Mouse (Mus musculus) heart, embryonic 14.5 days (tissue): Measurements from ENCODE around the gene C2. TPM values are rescaled to one million over a fixed set of nuclear protein-coding genes. Genes with fewer than 3 reads are reported as not detected.

ENCODE experiments used
- ATAC-seq: fragments of 200-750 bp; cut with Nextera tagmentation; 2 replicates; pipeline ENCODE4 v1.8.0; 2017; ENCODE audit warnings: low read depth, moderate TSS enrichment; ENCODE audit not compliant: insufficient number of reproducible peaks, insufficient read depth, low FRiP score
- H3K27ac ChIP-seq, 2 experiments: fragments of 200-500 bp in 1 of 2; fragments of 300-500 bp in 1 of 2; sonication (generic) in 1 of 2; replicated peaks in 1 of 2; 2 replicates each; pipeline ENCODE4 v1.5.1; 2012 to 2014; ENCODE audit warnings: low read depth in 2 of 2, low read length in 2 of 2, control low read depth in 1 of 2, mild to moderate bottlenecking in 1 of 2, mixed read lengths in 1 of 2; ENCODE audit not compliant: control insufficient read depth in 1 of 2, insufficient read depth in 1 of 2
- H3K27me3 ChIP-seq: fragments of 300-500 bp; sonication (generic); 2 replicates; pipeline ENCODE4 v1.6.1; 2014; ENCODE audit warnings: mild to moderate bottlenecking, low read length, control low read depth; ENCODE audit not compliant: control insufficient read depth, insufficient read depth
- H3K36me3 ChIP-seq: fragments of 300-500 bp; sonication (generic); 2 replicates; pipeline ENCODE4 v1.6.1; 2014; ENCODE audit warnings: mild to moderate bottlenecking, control low read depth, low read length, mixed read lengths; ENCODE audit not compliant: control insufficient read depth, insufficient read depth
- H3K4me1 ChIP-seq, 2 experiments: fragments of 200-500 bp in 1 of 2; fragments of 300-500 bp in 1 of 2; sonication (generic) in 1 of 2; 2 replicates each; pipeline ENCODE4 v1.6.1; 2012 to 2014; ENCODE audit warnings: low read length in 2 of 2, control low read depth in 1 of 2, mixed read lengths in 1 of 2; ENCODE audit not compliant: control insufficient read depth in 2 of 2, insufficient read depth in 2 of 2
- H3K4me2 ChIP-seq: fragments of 300-500 bp; sonication (generic); 2 replicates; pipeline ENCODE4 v1.6.1; 2014; ENCODE audit warnings: mild to moderate bottlenecking, low read length
- H3K4me3 ChIP-seq, 2 experiments: fragments of 200-500 bp in 1 of 2; fragments of 300-500 bp in 1 of 2; sonication (generic) in 1 of 2; 2 replicates each; pipeline ENCODE4 v1.5.1; 2012 to 2014; ENCODE audit warnings: low read length in 2 of 2, mild to moderate bottlenecking in 2 of 2, control low read depth in 1 of 2, low read depth in 1 of 2, moderate library complexity in 1 of 2; ENCODE audit not compliant: control insufficient read depth in 1 of 2, insufficient read depth in 1 of 2
- H3K9ac ChIP-seq: fragments of 300-500 bp; sonication (generic); 2 replicates; pipeline ENCODE4 v1.6.1; 2014; ENCODE audit warnings: mild to moderate bottlenecking, low read length
- H3K9me3 ChIP-seq: fragments of 300-500 bp; sonication (generic); 2 replicates; pipeline ENCODE4 v1.6.1; 2016; ENCODE audit warnings: low read length, control low read depth; ENCODE audit not compliant: control insufficient read depth
- WGBS: fragments of 180-500 bp; shearing (Covaris S2); extraction: QIAGEN DNeasy Blood & Tissue Kit; methylation state at CpG from one replicate; pipeline ENCODE4 v1.1.7; 2014; 5-methylcytosine and 5-hydroxymethylcytosine counted together
- polyA plus RNA-seq: library from polyadenylated mRNA; unstranded; fragments of >200 nt; fragmentation: Nextera tagmentation; extraction: Ambion mirVana; gene quantifications from 2 replicates; pipeline ENCODE4 v1.2.1, GENCODE M21; 2014

Gene C2
- polyA plus RNA-seq, 1 experiment from 2014 or later, result 1.2 TPM

DNA sequence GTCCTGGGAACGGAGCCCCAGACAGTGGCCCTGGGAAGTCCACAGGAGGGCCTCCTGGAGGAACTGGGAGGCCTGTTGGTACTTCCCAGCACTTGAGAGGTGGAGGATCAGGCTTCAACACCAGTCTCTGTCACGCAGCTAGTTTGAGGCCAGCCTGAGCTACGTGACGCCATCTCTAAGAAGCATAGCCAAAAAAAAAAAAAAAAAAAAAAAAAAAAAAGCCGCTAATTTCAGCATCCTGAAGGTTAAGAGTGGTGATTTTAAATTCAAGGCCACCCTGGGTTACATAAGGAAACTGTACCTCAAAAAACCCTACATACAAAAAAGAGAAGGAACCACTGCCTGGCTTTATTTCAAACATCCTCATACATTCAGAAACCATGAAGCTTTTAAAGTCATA is 26.2 kb upstream of the C2 start:
- no peaks in the 10 kb centered on the region for H3K36me3 ChIP-seq
- no peak for ATAC-seq
- H3K9ac ChIP-seq, result no peak overlapping the region
- H3K9me3 ChIP-seq, result no peaks in the 10 kb centered on the region
- H3K4me1 ChIP-seq, result peaks cover 0 to 2% of the 10 kb centered on the region in 2 experiments; a peak in 1 of 4 replicates
- 59% methylated on average over 5 of the region's 5 CpGs for WGBS
- H3K4me3 ChIP-seq, result no peak overlapping the region
- no peak overlapping the region for H3K4me2 ChIP-seq
- no peaks in the 10 kb centered on the region for H3K27me3 ChIP-seq
- no peak overlapping the region for H3K27ac ChIP-seq

DNA sequence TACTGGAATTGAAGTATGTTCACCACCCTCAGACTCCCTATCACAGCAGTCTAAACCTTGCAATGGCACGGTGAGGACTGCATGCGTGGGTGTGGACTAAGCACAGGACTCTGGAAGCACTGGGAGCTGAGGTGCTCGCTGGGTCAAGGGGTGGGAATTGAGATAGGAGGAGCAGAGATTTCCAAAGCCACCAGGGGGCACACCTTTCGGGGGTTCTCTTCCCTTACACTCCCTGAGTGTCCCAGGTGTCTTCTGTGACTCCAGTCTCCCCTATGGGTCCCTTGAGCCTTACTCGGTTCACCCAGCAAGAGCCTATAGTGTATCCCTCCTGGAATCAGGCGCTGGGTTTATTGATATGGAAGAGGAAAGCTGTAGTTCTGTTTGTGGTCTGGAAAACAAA is 24.9 kb upstream of the C2 start:
- H3K27me3 ChIP-seq, result no peaks in the 10 kb centered on the region
- H3K27ac ChIP-seq, result no peak overlapping the region
- H3K9ac ChIP-seq, result no peak overlapping the region
- no peaks in the 10 kb centered on the region for H3K4me1 ChIP-seq
- no peak overlapping the region for H3K4me3 ChIP-seq
- no peaks in the 10 kb centered on the region for H3K9me3 ChIP-seq
- ATAC-seq, result no peak
- WGBS, result 48% methylated on average over 6 of the region's 6 CpGs
- no peaks in the 10 kb centered on the region for H3K36me3 ChIP-seq
- H3K4me2 ChIP-seq, result no peak overlapping the region

DNA sequence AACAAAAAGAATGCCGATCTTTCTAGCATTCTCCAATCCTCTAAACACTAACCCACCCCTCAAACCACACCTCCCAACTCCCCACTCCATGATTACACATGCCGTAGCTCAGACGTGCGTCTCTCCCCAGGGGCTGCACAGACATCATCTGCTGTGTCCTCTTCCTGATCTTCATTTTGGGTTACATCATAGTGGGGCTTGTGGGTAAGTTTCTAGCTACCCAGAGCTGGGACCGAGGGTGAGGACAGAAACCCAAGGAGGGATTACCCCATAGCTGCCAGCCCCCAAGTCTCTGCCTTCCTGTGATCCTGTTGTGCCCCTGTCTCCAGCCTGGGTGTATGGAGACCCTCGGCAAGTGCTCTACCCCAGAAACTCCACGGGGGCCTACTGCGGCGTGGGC is 19.1 kb upstream of the C2 start:
- Histone ChIP-seq H3K4me1 (peaks cover 3 to 4% of the 10 kb centered on the region in 2 experiments; a peak in 1 of 4 replicates), H3K36me3 (peaks cover 19% of the 10 kb centered on the region), H3K9ac (no peak overlapping the region), H3K27me3 (no peaks in the 10 kb centered on the region), H3K27ac (no peak overlapping the region), H3K9me3 (no peaks in the 10 kb centered on the region), H3K4me3 (no peak overlapping the region), H3K4me2 (no peak overlapping the region)
- WGBS, result 56% methylated on average over 9 of the region's 9 CpGs
- ATAC-seq, result no peak

DNA sequence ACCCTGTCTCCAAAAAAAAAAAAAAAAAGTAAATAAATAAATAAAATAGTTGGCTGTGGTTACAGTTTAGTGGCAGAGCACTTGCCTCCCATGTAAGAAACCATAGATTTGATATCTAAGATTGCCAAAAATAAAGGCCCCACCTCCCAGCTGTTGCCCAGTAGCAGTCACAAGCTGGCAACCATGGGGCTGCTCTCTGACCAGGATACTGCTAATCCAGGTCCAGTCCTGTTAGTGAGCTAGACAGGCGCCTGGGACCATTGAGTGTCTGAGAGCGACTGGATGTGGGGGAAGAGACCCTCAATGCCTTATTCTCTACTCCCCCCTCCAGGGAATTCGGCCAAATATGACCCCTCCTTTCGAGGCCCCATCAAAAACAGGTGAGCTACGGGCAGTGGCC is 18.3 kb upstream of the C2 start:
- H3K9ac ChIP-seq, result no peak overlapping the region
- peaks cover 28% of the 10 kb centered on the region for H3K36me3 ChIP-seq
- no peak for ATAC-seq
- no peaks in the 10 kb centered on the region for H3K27me3 ChIP-seq
- no peak overlapping the region for H3K4me3 ChIP-seq
- H3K4me1 ChIP-seq, result peaks cover 3 to 4% of the 10 kb centered on the region in 2 experiments; a peak in 1 of 4 replicates
- no peak overlapping the region for H3K4me2 ChIP-seq
- no peak overlapping the region for H3K27ac ChIP-seq
- WGBS, result 92% methylated on average over 5 of the region's 5 CpGs
- no peaks in the 10 kb centered on the region for H3K9me3 ChIP-seq

DNA sequence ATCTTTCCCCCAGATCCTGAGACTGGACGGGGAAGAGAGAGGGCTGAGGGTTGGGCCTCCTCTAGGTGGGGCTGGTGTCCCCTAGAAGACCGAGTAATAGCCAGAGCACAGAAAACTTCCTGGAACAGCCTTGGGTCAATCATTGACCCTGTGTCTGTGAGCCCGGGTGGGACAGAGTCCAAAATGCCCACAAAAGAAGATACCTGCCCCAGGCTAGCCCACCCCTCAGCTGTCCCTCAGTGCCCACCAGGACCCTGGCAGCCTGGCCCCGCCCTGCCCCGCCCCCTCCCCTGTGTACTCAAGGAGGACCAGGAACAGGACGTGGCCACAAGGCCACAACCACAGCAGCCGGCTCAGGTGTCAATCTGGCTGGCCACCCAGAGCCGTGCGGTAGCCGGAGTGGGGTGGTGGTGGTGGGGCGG is 17.4 kb upstream of the C2 start:
- Histone ChIP-seq H3K4me3 (no peak overlapping the region), H3K27me3 (no peaks in the 10 kb centered on the region), H3K9me3 (no peaks in the 10 kb centered on the region), H3K4me1 (peaks cover 3 to 4% of the 10 kb centered on the region in 2 experiments; a peak in 1 of 4 replicates), H3K36me3 (peaks cover 37% of the 10 kb centered on the region), H3K9ac (peak overlapping the region; percentile 34; the same call in 1 of the 2 replicates), H3K27ac (no peak overlapping the region), H3K4me2 (peak overlapping the region; percentile 35; the same call in 1 of the 2 replicates)
- WGBS, result 18% methylated on average over 11 of the region's 11 CpGs
- no peak for ATAC-seq

DNA sequence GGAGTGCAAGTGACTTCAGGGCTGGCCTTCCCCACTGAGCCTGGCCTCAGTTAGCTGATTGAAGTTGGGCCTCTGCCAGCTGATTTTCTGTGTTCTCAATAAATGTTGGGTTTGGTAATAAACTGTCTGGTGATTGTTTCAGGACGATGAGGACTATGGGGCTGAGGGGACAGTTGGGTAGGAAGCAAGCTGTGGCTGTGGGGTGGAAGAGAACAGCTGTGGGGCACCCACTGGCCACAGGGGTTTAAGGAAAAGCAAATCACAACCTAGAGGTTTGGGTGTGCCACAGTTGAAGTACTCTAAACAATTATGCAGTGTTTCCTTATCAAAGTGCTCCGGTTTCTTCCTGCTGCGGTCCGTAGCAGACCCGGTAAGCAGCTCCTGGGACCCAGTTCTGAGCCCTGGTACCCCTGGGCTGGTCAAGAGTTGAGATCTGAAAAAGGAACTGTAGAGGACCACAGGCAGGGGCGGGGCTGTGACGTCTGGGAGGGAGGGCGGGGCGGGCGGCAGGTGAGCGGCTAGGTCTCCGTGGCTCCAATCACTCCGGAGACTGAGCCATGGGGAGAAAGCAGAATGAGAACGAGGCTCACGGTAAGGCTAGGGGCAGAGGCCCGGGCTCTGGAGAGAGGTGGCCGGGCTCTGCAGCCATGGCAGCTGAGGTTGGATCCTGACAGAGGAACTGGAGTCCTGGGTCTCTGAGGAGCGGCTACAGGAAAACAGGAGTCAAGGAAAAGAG is 16.0 kb upstream of the C2 start, which contains the start of gene Slc44a4:
Gene Slc44a4 (plus strand): TSS at position 537 of the 736 bp plus-strand sequence.
- Histone ChIP-seq H3K4me3 (no peak within 1 kb of the TSS), H3K27me3 (no peaks in the 10 kb centered on the region), H3K27ac (no peak within 1 kb of the TSS), H3K36me3 (peaks cover 50% of the 10 kb centered on the region), H3K9ac (0 out of 2 replicates have a peak within 1 kb of the TSS, but pooled peaks have one; percentile 34), H3K4me2 (peak within 1 kb of the TSS; percentile 35; the same call in 1 of the 2 replicates), H3K9me3 (no peaks in the 10 kb centered on the region), H3K4me1 (peaks cover 3 to 4% of the 10 kb centered on the region in 2 experiments; a peak in 1 of 4 replicates)
- 38% methylated on average over 18 of the region's 18 CpGs for WGBS
- no peak for ATAC-seq

DNA sequence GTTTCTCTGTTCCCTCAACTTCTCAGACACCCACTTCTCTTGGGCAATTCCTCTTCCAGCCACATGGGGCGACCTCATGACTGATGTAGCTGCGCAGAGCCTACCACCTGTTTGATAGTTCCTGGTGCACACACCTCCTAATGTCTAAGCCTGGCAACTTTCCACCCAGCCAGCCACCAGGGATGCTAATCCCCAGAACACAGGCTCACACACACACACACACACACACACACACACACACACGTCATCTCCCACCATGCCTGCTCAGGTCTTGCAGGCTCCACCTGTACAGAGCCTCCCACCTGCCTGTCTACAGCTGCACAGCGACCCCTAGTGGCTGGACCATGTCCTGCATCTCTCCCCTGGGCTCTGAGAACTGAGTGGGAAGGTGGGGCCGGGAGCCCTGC is 13.9 kb upstream of the C2 start:
- Histone ChIP-seq H3K9me3 (no peaks in the 10 kb centered on the region), H3K27ac (no peak overlapping the region), H3K4me2 (no peak overlapping the region), H3K9ac (no peak overlapping the region), H3K4me1 (peaks cover 3 to 4% of the 10 kb centered on the region in 2 experiments; a peak in 1 of 4 replicates), H3K27me3 (no peaks in the 10 kb centered on the region), H3K36me3 (peaks cover 71% of the 10 kb centered on the region), H3K4me3 (no peak overlapping the region)
- ATAC-seq, result no peak
- WGBS, result 49% methylated on average over 5 of the region's 5 CpGs
